Mouse (Mus musculus): Measurements from ENCODE around the gene Acss2.
"Not testable (repeated sequence)": the region's sequence is repeated elsewhere in the genome, so short reads cannot be mapped to it uniquely, and the experiment has no call there.

Acss2 gene

GRCm38 (mm10) chr2:155538463-155539057 is 20.8 kb downstream of the Acss2 start:
- not testable (repeated sequence) for DNase-seq

GRCm38 (mm10) chr2:155539696-155540095 is 21.9 kb downstream of the Acss2 start:
- no peak for DNase-seq

- no peak for DNase-seq
Measured at GRCm38 (mm10) chr2:155540822-155541458, 23.2 kb downstream of the Acss2 start.

- no peak for DNase-seq
Measured at GRCm38 (mm10) chr2:155546955-155547354, 29.2 kb downstream of the Acss2 start.

GRCm38 (mm10) chr2:155552336-155552735 is 34.6 kb downstream of the Acss2 start:
- no peak for DNase-seq

GRCm38 (mm10) chr2:155552949-155553354 is 35.2 kb downstream of the Acss2 start:
- DNase-seq = no peak

- DNase-seq = no peak
Measured at GRCm38 (mm10) chr2:155554426-155554985, 36.8 kb downstream of the Acss2 start.

- no peak for DNase-seq
Measured at GRCm38 (mm10) chr2:155562209-155562608, 44.5 kb downstream of the Acss2 start.

- DNase-seq = no peak
Measured at GRCm38 (mm10) chr2:155562934-155563333, 45.2 kb downstream of the Acss2 start.

- DNase-seq = no peak
Measured at GRCm38 (mm10) chr2:155567751-155568150, 50.0 kb downstream of the Acss2 start.

GRCm38 (mm10) chr2:155569223-155569807 is 51.6 kb downstream of the Acss2 start:
- DNase-seq = peak; percentile 7

- DNase-seq = no peak
Measured at GRCm38 (mm10) chr2:155573001-155573400, 55.3 kb downstream of the Acss2 start.

GRCm38 (mm10) chr2:155573996-155574395 is 56.2 kb downstream of the Acss2 start:
- no peak for DNase-seq

- DNase-seq = no peak
Measured at GRCm38 (mm10) chr2:155574700-155575099, 57.0 kb downstream of the Acss2 start.

GRCm38 (mm10) chr2:155576656-155577055 is 58.9 kb downstream of the Acss2 start:
- no peak for DNase-seq

- no peak for DNase-seq
Measured at GRCm38 (mm10) chr2:155580331-155580730, 62.6 kb downstream of the Acss2 start.

GRCm38 (mm10) chr2:155582384-155582995 is 64.7 kb downstream of the Acss2 start:
- DNase-seq = no peak

GRCm38 (mm10) chr2:155582996-155583395 is 65.2 kb downstream of the Acss2 start:
- no peak for DNase-seq

GRCm38 (mm10) chr2:155583927-155584530 is 66.3 kb downstream of the Acss2 start:
- peak; percentile 73 for DNase-seq

GRCm38 (mm10) chr2:155585082-155585481 is 67.3 kb downstream of the Acss2 start:
- no peak for DNase-seq

- DNase-seq = peak; percentile 8
Measured at GRCm38 (mm10) chr2:155585486-155585885, 67.7 kb downstream of the Acss2 start.

GRCm38 (mm10) chr2:155588136-155588535 is 70.4 kb downstream of the Acss2 start:
- no peak for DNase-seq

GRCm38 (mm10) chr2:155589521-155589920 is 71.8 kb downstream of the Acss2 start:
- no peak for DNase-seq

All from retina, postnatal 1 day (tissue).